Comparison of ENCODE assay signal across 7 mouse cellular contexts in the genomic region with DNA sequence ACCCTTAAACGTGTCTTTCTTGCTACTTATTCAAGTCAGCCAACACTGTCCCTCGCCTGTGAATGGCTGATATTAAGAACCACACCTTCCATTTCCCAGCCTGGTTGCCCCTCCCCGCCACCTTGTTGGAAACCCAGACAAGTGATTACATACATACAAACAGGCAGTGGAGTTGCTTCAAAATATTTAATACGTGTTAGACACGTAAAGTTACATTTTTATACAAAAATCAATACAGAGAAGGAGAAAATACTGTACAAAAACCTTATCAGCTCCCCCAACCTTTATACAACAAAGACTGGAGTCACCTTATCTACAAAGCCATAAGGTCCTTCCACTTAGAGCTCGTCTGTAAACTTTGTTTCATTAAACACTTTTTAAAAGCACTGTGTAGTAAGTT. TPM values are rescaled to one million over a fixed set of nuclear protein-coding genes. Genes with fewer than 3 reads are reported as not detected.
DNase-seq lines count a peak whose midpoint lies in the region; ATAC-seq and TF ChIP-seq lines count a peak whose summit lies in the region.

No protein-coding gene starts in this region.

- peaks cover 13% of the 10 kb centered on the region for H3K36me3 ChIP-seq in C2C12 (ENCODE audit: control insufficient read depth, insufficient read depth)
- no peaks in the 10 kb centered on the region for H3K36me3 ChIP-seq in forebrain, postnatal 0 days (ENCODE audit: insufficient read depth)
- H3K36me3 ChIP-seq in lung, postnatal 0 days (ENCODE audit: insufficient read depth, low read length): no peaks in the 10 kb centered on the region
- H3K36me3 ChIP-seq in stomach, embryonic 16.5 days (ENCODE audit: control insufficient read depth, insufficient read depth, low read length): no peaks in the 10 kb centered on the region

- H3K79me2 ChIP-seq in C2C12 (ENCODE audit: control insufficient read depth, insufficient read depth): peaks cover 45% of the 10 kb centered on the region

- H3K9ac ChIP-seq in forebrain, postnatal 0 days: peak overlapping the region; percentile 79
- peak overlapping the region; percentile 94 for H3K9ac ChIP-seq in lung, postnatal 0 days (replicated peaks; ENCODE audit: low read depth)
- peak overlapping the region; percentile 100 for H3K9ac ChIP-seq in stomach, embryonic 16.5 days (ENCODE audit: low read length)

- no peak overlapping the region for H3K27ac ChIP-seq in forebrain, postnatal 0 days (ENCODE audit: low read depth, low read length)
- H3K27ac ChIP-seq in lung, postnatal 0 days (ENCODE audit: low read length): peak overlapping the region; percentile 88
- no peak overlapping the region; the same call in 1 of the 2 replicates for H3K27ac ChIP-seq in stomach, embryonic 16.5 days (ENCODE audit: low read length)

- DNase-seq in MEL-GATA-1-ER (ENCODE audit: extremely low read depth, low read depth): peak; percentile 82
- no peak for DNase-seq in forebrain, postnatal 0 days
- DNase-seq in lung, postnatal 0 days (ENCODE audit: low spot score): no peak
- DNase-seq in cerebellum, postnatal 36 days: no peak
- DNase-seq in kidney, adult 18-20 months: no peak

- no peak overlapping the region for H3ac ChIP-seq in C2C12 (ENCODE audit: control insufficient read depth, insufficient read length, low read depth)

- peak overlapping the region; percentile 92 for H3K4me3 ChIP-seq in C2C12 (ENCODE audit: insufficient read depth, poor library complexity, severe bottlenecking)
- H3K4me3 ChIP-seq in forebrain, postnatal 0 days (ENCODE audit: low read depth, low read length): peak overlapping the region; percentile 64
- H3K4me3 ChIP-seq in lung, postnatal 0 days (ENCODE audit: low read depth, low read length): peak overlapping the region; percentile 95
- H3K4me3 ChIP-seq in stomach, embryonic 16.5 days (replicated peaks; ENCODE audit: low read length): peak overlapping the region; percentile 99

- ATAC-seq in forebrain, postnatal 0 days: no peak
- no peak for ATAC-seq in lung, postnatal 0 days
- ATAC-seq in stomach, embryonic 16.5 days (ENCODE audit: insufficient read depth, low FRiP score): no peak

- peaks cover 35% of the 10 kb centered on the region for H3K79me3 ChIP-seq in C2C12 (ENCODE audit: low read depth)

- no peaks in the 10 kb centered on the region for H3K9me3 ChIP-seq in forebrain, postnatal 0 days (ENCODE audit: low read length)
- H3K9me3 ChIP-seq in lung, postnatal 0 days (ENCODE audit: low read length): no peaks in the 10 kb centered on the region
- H3K9me3 ChIP-seq in stomach, embryonic 16.5 days (replicated peaks; ENCODE audit: control insufficient read depth, low read length): no peaks in the 10 kb centered on the region

- WGBS in forebrain, postnatal 0 days: 19% methylated on average over 6 of the region's 6 CpGs
- 17% methylated on average over 6 of the region's 6 CpGs for WGBS in lung, postnatal 0 days
- WGBS in stomach, embryonic 16.5 days: 14% methylated on average over 6 of the region's 6 CpGs

- H3K27me3 ChIP-seq in C2C12 (ENCODE audit: control insufficient read depth, insufficient read depth, insufficient read length): no peaks in the 10 kb centered on the region
- no peaks in the 10 kb centered on the region for H3K27me3 ChIP-seq in forebrain, postnatal 0 days (ENCODE audit: insufficient read depth, low read length)
- H3K27me3 ChIP-seq in lung, postnatal 0 days (replicated peaks; ENCODE audit: insufficient read depth, low read length): no peaks in the 10 kb centered on the region
- H3K27me3 ChIP-seq in stomach, embryonic 16.5 days (ENCODE audit: control insufficient read depth, insufficient read depth, low read length): no peaks in the 10 kb centered on the region

- H3K4me2 ChIP-seq in forebrain, postnatal 0 days (ENCODE audit: low read depth): peak overlapping the region; percentile 60
- H3K4me2 ChIP-seq in lung, postnatal 0 days (replicated peaks; ENCODE audit: low read depth, low read length): peak overlapping the region; percentile 79
- peak overlapping the region; percentile 62 for H3K4me2 ChIP-seq in stomach, embryonic 16.5 days (ENCODE audit: low read depth, low read length)

- no peak for TF ChIP-seq CTCF in C2C12 (IDR thresholded peaks at IDR 0.05; ENCODE audit: control insufficient read depth, insufficient read depth, insufficient read length)
- TF ChIP-seq CTCF in forebrain, postnatal 0 days (IDR thresholded peaks at IDR 0.05; ENCODE audit: low read depth): no peak
- no peak for TF ChIP-seq CTCF in lung, postnatal 0 days (IDR thresholded peaks at IDR 0.05)

- H3K4me1 ChIP-seq in forebrain, postnatal 0 days (ENCODE audit: insufficient read depth): peaks cover 13% of the 10 kb centered on the region
- peaks cover 25% of the 10 kb centered on the region for H3K4me1 ChIP-seq in lung, postnatal 0 days (ENCODE audit: insufficient read depth, low read depth, low read length)
- H3K4me1 ChIP-seq in stomach, embryonic 16.5 days (ENCODE audit: control insufficient read depth, insufficient read depth, low read length): peaks cover 30% of the 10 kb centered on the region

- no peak for TF ChIP-seq EP300 in lung, postnatal 0 days (IDR thresholded peaks at IDR 0.05)

TF ChIP-seq in C2C12, 6 proteins besides CTCF, POLR2A, EP300 and RAD21:
- TF ChIP-seq MYOG (IDR thresholded peaks at IDR 0.05; ENCODE audit: control insufficient read depth, extremely low read depth, insufficient read length): no peak
- TF ChIP-seq FOSL1 (IDR thresholded peaks at IDR 0.05; ENCODE audit: insufficient read depth, low read length, poor library complexity, severe bottlenecking): no peak
- TF ChIP-seq MAX (IDR thresholded peaks at IDR 0.05): no peak
- TF ChIP-seq USF1 (IDR thresholded peaks at IDR 0.05; ENCODE audit: low read depth): no peak
- TF ChIP-seq MYOD1 (IDR thresholded peaks at IDR 0.05; ENCODE audit: control insufficient read depth, insufficient read length, low read depth): no peak
- TF ChIP-seq CEBPB (IDR thresholded peaks at IDR 0.05; ENCODE audit: low read depth): no peak

RNA-seq across cellular contexts. Expression of a gene that starts 2.1 kb away (rescaled TPM):
- polyA plus RNA-seq in C2C12 (2012; fragmentation: generic; extraction: Trizol): 24.4 TPM
- 46.0 and 47.6 TPM in 2 replicates for total RNA-seq in forebrain, postnatal 0 days (2014; rRNA removed)
- 9.4 and 11.6 TPM in 2 replicates for polyA plus RNA-seq in forebrain, postnatal 0 days (2015; fragmentation: Nextera tagmentation; extraction: Ambion mirVana)
- polyA plus RNA-seq in lung, postnatal 0 days (2015; fragmentation: Nextera tagmentation; extraction: Ambion mirVana): 10.9 and 15.3 TPM in 2 replicates
- polyA plus RNA-seq in stomach, embryonic 16.5 days (2015; fragmentation: Nextera tagmentation; extraction: Ambion mirVana): 2.0 and 2.5 TPM in 2 replicates

RNA-seq across cellular contexts. Expression of a gene that starts 49.3 kb away (rescaled TPM):
- 1.1 TPM for polyA plus RNA-seq in C2C12 (2012; fragmentation: generic; extraction: Trizol)
- total RNA-seq in forebrain, postnatal 0 days (2014; rRNA removed): 2.8 and 5.1 TPM in 2 replicates
- 2.0 and 2.6 TPM in 2 replicates for polyA plus RNA-seq in forebrain, postnatal 0 days (2015; fragmentation: Nextera tagmentation; extraction: Ambion mirVana)
- polyA plus RNA-seq in lung, postnatal 0 days (2015; fragmentation: Nextera tagmentation; extraction: Ambion mirVana): 10.5 and 13.2 TPM in 2 replicates
- polyA plus RNA-seq in stomach, embryonic 16.5 days (2015; fragmentation: Nextera tagmentation; extraction: Ambion mirVana): 8.4 and 9.1 TPM in 2 replicates
